Mouse (Mus musculus) left cerebral cortex, postnatal 25 days (tissue): ENCODE results near the gene Gm4756. TPM values are rescaled to one million over a fixed set of nuclear protein-coding genes. Genes with fewer than 3 reads are reported as not detected.
"Not testable (repeated sequence)": the region's sequence is repeated elsewhere in the genome, so short reads cannot be mapped to it uniquely, and the experiment has no call there.

Experiments
- DNase-seq, 2 experiments: peaks; one replicate each; pipeline ENCODE4 v3.0.0; 2022; ENCODE audit warnings: low spot score in 2 of 2, mixed read lengths in 1 of 2
- intact Hi-C: fragments of 180-260 bp; cut with DNase I; formaldehyde crosslinking; loops from one replicate; pipeline ENCODE4 v1.15.1; 2025
- total RNA-seq, 2 experiments: library from RNA; stranded (reverse); gene quantifications; 2 replicates each; pipeline ENCODE4 v1.2.3; 2021

The Gm4756 gene
- total RNA-seq, 2 experiments from 2014 or later, result not detected

GRCm38 (mm10) chr12:72664020-72664734 is 14.7 kb upstream of the Gm4756 start:
- intact Hi-C loops, result loop anchor here (5.0 to 10.0 kb wide), 2 partner anchors 127 to 579 kb away; partner anchors contain the start of genes Jkamp, L3hypdh and Pcnx4
- peak; percentile 10 to 32 for DNase-seq

GRCm38 (mm10) chr12:72655775-72656174 is 6.3 kb upstream of the Gm4756 start:
- no peak for DNase-seq
- intact Hi-C loops, result loop anchor here (2.0 to 5.0 kb wide), 3 partner anchors 37 to 195 kb away; no protein-coding TSS in a partner anchor

GRCm38 (mm10) chr12:72654698-72655097 is 5.2 kb upstream of the Gm4756 start:
- peak; percentile 66 to 68 for DNase-seq
- intact Hi-C loops, result loop anchor here (2.0 to 5.0 kb wide), 2 partner anchors 38 to 194 kb away; no protein-coding TSS in a partner anchor

DNA sequence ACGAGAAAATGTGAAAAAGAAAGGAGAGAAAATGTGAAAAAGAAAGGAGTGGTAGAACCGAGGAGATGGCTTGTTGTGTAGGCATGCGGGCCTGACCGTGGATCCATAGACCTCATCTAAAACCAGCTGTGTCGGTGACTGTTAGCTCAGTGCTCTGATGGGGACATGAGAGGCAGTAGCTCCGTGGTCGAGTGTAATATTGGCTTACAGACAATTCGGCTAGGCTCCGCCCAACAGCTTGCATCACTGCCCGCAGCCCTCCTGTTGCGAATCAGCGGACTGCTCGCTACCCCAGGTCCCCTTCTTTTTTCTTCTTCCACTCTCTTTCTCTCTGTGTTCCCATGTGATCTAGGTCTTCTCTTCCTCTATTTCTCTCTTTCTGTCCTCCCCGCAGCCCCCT is 540 bp downstream of the Gm4756 start:
- no peak for DNase-seq
- intact Hi-C loops, result no loop called here

GRCm38 (mm10) chr12:72638025-72638424 is 11.4 kb downstream of the Gm4756 start:
- no peak for DNase-seq

DNA sequence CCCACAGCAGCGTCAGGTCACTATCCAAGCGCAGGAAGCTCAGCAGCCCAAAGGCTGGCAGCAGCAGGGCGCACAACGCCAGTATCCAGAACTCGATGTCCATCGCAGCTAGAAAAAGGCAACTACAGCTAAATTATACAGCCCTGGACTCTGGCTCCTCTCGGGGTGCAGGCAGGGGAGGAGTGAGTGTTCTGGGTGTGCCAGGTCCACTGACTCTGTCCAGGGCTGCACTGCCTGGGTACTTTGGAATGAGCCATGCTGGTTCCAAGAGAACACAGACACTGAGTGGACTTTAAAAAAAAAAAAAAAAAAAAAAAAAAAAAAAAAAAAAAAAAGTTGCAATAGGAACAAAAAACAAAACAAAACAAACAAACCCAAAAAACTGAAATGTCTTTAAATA is 20.7 kb downstream of the Gm4756 start:
- intact Hi-C loops, result no loop called here
- no peak for DNase-seq

More at GRCm38 (mm10) chr12:72638025-72638424, 11.4 kb downstream of the Gm4756 start:
- intact Hi-C loops, result no loop called here

DNA sequence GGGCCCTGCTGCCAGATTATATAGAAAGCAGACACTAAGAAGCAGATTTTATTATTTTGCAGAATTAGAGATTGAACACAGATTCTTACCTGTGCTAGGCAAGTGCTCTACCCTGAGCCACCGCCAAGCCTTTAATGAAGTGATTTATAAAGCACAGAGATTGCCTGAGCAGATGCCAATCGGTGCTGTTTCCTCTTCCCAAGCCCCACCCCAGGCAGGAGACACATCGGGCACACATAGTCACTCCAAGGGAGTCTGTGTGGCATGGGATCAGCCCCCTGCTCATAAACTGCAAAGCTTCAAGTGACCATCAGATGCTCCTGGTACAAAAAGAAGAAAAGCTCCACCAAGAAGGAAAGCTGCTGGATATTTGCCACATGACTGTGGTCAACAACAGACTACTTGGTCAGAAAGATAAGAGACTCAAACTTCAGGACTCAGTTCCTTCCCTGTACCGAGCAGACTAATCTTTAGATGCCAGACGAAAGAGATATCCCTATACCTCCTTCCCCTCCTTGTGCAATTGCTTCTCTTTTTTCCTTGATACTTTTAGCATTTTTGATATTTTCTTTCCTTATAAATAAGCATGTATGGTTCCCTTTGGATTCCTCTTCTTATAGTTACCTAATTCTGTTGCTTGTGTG is 26.5 kb downstream of the Gm4756 start:
- DNase-seq, result no peak
- intact Hi-C loops, result no loop called here

- DNase-seq, result no peak
These were observed 28.0 kb downstream of the Gm4756 start for GRCm38 (mm10) chr12:72621441-72621840.

GRCm38 (mm10) chr12:72620856-72621255 is 28.6 kb downstream of the Gm4756 start:
- intact Hi-C loops, result no loop called here
- no peak for DNase-seq

More at GRCm38 (mm10) chr12:72621441-72621840, 28.0 kb downstream of the Gm4756 start:
- intact Hi-C loops, result no loop called here

- intact Hi-C loops, result no loop called here
These were observed 37.4 kb downstream of the Gm4756 start for GRCm38 (mm10) chr12:72612053-72612452.

DNA sequence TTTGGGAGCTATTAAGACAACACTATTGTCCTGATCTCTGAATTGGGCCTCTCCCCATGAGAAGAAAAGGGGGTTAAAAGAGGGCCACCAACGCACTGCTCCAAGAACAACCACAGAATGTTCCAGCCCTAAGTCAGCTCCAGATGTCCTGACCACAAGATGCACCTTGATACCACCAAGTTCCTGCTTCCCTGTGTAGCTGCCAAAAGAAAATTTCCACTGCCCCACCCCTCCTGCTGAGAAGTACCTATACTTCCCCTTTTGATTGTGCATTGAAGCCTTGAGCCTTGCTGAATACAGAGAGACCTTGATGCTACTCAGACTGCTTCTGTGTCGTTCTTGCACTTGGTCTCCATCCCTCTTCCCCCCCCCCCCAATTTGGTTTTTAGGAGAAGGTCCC is 50.7 kb downstream of the Gm4756 start:
- intact Hi-C loops, result not testable (repeated sequence)

More at GRCm38 (mm10) chr12:72612053-72612452, 37.4 kb downstream of the Gm4756 start:
- DNase-seq, result no peak

GRCm38 (mm10) chr12:72594001-72594400 is 55.5 kb downstream of the Gm4756 start:
- intact Hi-C loops, result no loop called here
- DNase-seq, result no peak

More for the DNA sequence above, 50.7 kb downstream of the Gm4756 start:
- DNase-seq, result not testable (repeated sequence)

GRCm38 (mm10) chr12:72592991-72593390 is 56.5 kb downstream of the Gm4756 start:
- intact Hi-C loops, result no loop called here
- no peak for DNase-seq

- DNase-seq, result no peak
- intact Hi-C loops, result no loop called here
These were observed 64.1 kb downstream of the Gm4756 start for GRCm38 (mm10) chr12:72585339-72585738.

DNA sequence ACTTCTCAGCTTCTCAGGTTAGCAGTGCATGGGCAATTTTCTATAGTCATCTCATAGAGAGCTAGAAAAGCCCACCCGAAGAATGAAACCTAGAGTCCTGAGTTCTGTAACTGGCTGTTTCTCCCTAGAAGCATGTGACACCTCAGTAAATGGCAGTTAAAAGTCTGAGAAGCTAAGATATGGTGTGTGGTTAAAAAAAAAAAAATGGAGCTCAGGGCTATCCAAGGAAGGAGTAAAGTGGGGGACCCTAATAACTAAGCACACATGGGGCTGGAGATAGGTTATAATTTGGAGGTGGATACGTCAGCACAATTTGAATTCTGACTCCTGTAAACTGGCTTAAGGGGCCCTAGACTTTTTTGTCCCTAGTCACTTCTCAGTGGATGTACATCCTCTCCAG is 66.4 kb downstream of the Gm4756 start:
- DNase-seq, result no peak
- intact Hi-C loops, result no loop called here

DNA sequence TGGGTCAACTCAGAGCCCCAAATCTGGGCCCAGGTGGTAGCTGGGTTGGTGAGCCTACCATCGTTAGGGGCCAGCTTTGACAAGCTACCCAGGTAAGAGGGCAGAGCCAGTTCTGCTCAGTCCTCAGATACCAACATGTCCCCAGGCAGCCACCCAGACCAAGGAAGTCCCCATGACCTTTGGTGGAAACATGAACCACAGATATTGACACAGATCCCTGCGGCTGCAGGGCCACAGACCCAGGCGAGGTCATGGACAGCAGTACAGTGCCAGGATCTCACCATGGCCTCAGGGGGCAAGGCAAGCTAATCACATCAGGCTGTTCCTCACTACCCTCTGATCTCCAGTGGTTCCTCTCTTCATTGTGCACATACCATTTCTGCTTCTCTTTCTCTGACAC is 67.4 kb downstream of the Gm4756 start:
- DNase-seq, result no peak
- intact Hi-C loops, result no loop called here

DNA sequence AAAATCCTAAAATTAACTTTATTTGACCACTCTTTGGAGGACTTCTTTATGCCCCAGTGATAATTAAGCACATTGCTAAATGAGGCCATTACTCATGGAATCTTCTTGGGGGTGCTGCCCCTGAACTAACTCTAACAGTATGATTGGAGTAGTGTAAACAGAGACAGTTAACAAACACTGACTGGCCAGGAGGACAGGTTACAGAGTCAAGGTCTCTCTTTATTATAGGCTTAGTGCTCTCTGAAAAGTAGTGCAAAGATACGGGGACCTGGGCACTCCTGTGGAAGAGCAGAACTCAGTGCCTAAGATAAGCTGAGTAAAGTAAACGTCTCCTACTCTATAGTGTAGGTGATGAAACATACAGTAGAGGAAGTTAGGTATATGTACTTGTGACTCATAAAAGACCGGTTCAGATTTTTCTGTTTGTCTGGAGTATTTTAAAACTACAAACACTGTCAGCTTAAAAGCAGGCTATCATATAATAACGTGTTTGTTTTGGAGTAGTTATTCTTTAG is 85.1 kb downstream of the Gm4756 start:
- intact Hi-C loops, result no loop called here

DNA sequence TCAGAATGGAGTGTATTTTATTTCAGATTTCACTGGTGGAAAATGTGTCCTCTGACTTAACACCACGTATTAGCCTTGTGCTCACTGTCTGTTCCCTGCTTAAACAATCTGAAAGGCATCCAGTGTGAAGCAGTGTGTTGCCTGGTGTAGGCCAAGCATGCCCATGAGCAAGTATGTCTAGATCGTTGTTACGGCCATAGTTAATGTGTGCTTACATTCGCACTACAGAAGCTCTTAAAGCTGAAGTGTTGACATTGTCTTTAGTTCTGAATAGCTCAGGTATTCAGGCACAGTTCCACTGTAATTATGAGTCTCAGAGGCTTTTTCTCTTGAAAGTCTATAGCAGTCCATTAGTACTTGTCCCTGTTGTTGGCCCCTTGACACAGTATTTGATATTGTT is 95.1 kb downstream of the Gm4756 start:
- intact Hi-C loops, result no loop called here
- no peak for DNase-seq

More for the DNA sequence above, 85.1 kb downstream of the Gm4756 start:
- no peak for DNase-seq

DNA sequence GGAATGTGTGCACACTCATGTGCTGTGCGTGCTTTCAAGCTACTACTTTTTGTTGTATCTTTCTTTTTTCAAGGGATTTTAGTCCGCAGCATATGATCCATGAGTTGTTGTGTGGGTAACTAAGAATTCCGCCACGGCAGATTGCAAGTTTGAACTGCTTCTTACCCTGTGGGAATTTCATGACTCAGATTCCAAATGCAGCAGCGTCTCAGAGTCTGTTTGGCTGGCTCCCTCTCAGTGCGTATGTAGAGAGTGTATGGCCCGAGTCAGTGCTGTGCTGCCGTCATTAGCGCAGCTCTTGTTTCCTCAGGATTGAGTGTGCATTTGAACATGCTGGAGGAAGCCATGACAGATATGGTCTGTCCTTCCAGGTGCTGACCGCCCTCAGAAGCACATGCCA is 110.9 kb downstream of the Gm4756 start:
- intact Hi-C loops, result loop anchor here (5.0 kb wide), 1 partner anchor 124 kb away; the partner anchor contains the start of gene Dhrs7

GRCm38 (mm10) chr12:72536021-72536597 is 113.4 kb downstream of the Gm4756 start, which contains the start of gene Pcnx4:
Gene Pcnx4 (plus strand): TSS chr12:72536383.
- intact Hi-C loops, result loop anchor here (2.0 to 5.0 kb wide), 2 partner anchors 126 to 225 kb away; partner anchors contain the start of gene Dhrs7
- DNase-seq, result peak; percentile 96

More for the DNA sequence above, 110.9 kb downstream of the Gm4756 start:
- DNase-seq, result peak; percentile 43 to 91
